Mouse (Mus musculus) T-helper 2 cell (primary cell): Measurements from ENCODE around the gene Pxmp4.

ENCODE experiments used
- in situ Hi-C: fragments of 300-600 bp; cut with MboI, MseI; formaldehyde crosslinking; loops from one replicate; pipeline ENCODE4 v1.15.1; 2025; ENCODE audit warnings: high pct_unique_total_duplicates

The Pxmp4 gene

DNA sequence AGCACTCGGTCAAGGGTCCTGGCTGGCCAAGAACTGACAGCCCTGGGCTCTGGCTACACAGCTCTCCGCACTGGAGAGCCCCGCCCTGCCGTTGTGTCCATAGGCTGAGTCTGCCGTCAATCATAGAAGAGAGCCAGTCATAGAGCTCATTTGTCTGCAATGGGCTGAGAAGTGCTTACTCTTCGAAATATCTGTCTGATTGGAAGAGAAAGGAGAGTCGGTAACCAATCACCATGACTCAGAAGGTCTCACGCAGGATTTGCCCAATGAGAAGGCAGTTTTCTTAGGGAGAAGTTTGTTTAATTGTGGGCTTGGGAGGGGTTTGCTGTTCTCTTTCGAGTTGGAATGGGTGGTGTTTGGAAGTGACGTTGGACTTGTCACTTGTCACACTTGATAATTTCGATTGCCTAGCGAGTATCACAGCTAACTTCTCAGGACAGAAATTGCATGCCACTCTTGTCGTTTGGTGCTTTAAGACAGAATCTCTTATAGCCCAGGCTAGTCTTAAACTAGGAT is at the start of gene Pxmp4:
Pxmp4 (minus strand) TSS at position 71 of the 516 bp plus-strand sequence.
- in situ Hi-C loops = no loop called here

DNA sequence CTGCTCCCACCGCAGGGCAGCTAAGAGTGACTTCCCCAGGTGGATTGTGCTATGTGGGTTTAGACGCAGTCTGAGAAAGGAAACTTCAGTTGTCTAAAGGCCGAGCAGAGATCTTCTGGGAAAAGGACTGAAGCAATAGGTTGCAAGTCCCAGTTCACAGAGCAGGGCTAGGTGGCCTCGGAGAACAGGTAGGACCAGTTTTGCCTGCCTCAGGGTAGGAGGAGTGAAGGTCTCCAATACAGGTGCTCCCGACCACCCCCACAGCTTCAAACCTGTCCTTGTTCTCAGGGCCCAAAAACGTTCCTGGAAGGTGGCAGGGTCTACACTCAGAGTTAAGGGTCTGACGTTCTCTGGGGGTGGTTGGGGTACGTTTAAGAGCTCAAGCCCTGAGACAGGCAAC is 47.9 kb upstream of the Pxmp4 start, which contains the start of gene Chmp4b:
Chmp4b (plus strand) TSS at position 343 of the 400 bp plus-strand sequence.
- in situ Hi-C loops = no loop called here

DNA sequence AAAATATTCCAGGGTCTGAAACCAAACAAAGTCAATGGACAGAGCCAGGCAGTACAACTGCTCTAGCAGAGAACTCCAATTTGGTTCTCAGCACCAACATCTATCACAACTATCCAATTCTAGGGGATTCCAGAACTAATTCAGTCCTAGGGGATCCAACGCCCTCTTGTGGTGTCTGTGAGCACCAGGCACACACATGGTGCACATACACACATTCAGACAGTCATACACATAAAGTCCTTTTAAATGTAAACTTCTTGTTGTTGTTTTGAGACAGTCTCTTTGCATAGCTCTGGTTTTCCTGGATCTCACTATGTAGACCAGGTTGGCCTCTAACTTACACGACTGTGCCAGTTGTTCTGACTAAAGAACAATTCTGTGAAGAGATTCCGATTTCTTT is 46.9 kb upstream of the Pxmp4 start:
- in situ Hi-C loops = no loop called here

DNA sequence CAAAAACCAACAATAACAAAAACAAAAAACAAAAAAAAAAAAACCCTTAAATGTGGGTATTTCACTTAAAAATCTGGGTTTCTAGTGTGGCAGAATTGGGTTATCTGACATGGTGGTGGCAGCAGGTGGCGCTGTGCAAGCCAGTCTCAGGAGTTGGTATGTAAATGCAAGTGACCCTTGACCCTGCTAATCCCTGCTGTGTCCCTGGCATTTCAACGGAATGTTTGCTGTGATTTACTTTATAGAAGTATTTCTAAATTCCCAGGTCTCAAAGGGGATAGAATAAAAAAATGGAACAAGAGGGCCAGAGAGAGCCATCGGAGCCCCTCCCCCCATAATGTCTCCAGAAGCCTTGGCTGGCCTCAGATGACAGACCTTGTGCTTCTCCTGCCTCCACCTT is 44.6 kb upstream of the Pxmp4 start:
- in situ Hi-C loops = no loop called here

DNA sequence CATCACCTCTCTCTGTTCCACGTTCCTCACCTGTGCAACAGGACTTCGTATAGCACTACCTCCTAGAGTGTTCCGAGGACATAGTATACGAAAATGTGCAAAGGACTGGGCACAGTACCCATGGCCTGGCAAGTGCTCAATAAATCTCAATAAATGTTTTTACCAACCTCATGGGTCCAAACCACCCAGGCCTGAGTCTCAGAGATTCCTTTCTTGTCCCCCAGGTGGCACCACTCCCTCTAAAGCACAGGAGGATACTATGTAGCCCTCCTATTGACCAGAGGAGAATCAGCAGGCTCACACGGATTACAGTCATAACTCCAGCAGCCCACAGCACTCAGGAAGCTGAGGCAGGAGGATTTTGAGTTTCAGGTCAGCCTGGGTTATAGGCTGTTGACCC is 43.1 kb upstream of the Pxmp4 start:
- in situ Hi-C loops = no loop called here

DNA sequence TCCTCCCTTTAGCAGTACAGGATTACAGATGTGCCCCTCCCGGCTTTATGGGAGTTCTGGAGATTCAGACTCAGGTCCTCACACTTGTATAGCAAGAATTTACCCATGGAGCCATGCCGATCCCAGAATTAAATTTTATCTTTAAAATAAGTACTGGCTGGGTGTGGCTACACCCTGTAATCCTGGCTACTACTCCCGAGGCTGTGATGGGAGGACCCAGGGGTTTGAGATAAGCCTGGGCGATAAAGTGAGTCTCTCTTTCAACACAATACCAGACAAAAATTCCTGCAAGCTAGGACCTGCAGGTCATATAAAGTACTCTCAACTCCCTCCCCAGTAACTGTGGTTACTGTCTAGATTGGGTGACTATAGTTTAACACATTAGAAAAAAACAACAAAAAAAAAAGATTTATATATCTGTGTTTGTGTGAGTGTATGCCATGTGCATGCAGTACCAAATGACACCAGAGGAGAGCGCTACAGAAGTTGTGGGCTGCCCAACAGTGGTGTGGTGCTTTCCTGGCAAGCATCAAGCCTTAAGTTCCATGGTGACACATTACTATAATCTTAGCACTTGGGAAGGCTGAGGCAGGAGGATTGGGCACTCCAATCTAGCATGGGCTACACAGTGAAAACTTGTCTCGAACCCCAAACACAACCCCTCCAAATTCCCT is 39.3 kb upstream of the Pxmp4 start:
- in situ Hi-C loops = no loop called here

DNA sequence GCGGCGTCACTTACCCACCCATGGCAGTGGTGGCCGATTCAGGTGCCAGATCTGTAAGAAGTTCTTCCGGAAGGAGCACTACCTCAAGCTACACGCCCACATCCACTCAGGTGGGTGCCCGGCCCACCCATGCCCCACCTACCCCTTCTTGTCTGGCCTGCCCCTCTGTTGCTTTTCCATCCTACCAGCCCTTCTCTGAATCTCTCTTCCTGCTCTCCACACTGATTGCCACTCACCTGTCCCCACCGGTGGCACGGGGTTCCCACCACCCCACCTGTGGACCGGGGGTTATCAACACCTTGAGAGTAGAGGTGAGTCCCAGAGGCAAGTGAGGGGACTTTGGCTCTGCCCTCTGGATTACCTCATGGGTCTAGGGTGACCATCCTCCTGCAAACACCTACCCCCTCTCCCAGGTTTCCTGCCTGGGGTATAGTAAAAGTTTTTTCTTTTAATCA is 38.5 kb upstream of the Pxmp4 start:
- in situ Hi-C loops = no loop called here

DNA sequence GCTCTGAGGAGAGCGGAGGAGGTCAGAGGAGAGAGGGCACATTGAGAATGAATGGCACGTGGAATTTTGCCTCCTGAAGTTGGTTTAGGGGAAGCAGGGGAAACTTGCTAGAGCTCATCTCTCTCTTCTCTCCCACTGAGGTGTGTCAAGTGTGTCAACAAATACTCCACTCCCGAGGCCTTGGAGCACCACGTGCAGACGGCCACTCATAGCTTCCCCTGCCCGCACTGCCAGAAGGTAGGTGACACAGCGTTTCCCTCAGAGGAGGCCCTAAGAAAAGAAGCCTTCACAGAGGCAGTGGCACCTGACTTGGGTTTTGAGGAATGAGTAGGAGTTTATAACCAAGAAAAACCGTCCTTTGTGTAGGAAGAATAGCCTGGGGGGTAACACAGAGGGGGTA is 37.7 kb upstream of the Pxmp4 start:
- in situ Hi-C loops = no loop called here

DNA sequence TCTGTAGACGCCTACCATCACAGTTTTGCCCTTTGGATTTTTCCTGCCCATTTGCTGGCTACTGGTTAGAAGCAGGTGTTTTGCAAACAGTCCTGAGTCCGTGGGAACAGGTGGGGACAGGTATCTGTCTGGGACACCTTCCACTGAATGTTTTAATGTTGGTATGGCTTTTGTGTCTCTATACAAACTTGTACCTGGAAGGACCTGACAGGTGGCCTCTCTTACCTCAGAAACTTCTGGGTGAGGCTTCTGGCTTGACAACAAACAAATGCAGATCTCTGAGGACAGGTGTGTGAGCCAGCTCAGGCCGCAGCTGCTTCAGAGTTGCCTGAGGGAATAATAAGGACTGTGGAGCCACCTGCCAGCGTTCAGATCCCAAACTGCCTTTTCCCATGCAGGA is 35.6 kb upstream of the Pxmp4 start:
- in situ Hi-C loops = no loop called here

DNA sequence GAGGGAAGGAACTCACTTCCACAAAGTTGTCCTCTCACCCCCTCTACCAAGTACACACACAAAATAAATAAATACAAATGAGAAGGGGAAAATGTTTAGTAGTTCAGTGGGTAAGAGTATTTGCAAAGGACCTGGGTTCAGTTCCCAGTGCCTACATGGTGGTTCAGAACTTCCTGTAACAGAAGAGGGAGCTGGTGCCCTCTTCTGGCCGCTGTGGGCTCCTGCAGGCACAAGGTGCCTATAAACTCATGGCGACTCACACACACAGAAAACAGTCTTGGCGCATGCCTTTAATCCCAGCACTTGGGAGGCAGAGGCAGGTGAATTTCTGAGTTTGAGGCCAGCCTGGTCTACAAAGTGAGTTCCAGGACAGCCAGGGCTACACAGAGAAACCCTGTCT is 35.0 kb upstream of the Pxmp4 start:
- in situ Hi-C loops = no loop called here

DNA sequence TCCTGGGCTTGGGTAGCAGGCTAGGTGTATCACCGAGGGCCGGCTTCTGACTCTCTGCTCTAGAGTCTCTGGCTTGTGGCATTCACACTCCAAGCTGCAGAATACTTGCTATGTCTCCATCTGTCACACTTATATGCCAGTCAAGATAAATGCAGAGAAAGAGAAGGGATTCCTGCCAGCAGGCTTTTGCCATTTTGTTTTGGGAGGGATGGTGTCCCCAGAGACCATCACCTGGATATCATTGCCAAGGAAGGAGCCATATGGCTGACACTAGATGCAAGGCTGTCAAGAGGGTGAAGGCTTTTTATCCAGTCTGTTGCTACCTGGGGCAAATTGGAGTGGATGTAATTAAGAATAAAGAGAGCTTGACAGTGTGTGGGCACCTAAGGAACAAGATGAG is 32.3 kb upstream of the Pxmp4 start:
- in situ Hi-C loops = no loop called here

DNA sequence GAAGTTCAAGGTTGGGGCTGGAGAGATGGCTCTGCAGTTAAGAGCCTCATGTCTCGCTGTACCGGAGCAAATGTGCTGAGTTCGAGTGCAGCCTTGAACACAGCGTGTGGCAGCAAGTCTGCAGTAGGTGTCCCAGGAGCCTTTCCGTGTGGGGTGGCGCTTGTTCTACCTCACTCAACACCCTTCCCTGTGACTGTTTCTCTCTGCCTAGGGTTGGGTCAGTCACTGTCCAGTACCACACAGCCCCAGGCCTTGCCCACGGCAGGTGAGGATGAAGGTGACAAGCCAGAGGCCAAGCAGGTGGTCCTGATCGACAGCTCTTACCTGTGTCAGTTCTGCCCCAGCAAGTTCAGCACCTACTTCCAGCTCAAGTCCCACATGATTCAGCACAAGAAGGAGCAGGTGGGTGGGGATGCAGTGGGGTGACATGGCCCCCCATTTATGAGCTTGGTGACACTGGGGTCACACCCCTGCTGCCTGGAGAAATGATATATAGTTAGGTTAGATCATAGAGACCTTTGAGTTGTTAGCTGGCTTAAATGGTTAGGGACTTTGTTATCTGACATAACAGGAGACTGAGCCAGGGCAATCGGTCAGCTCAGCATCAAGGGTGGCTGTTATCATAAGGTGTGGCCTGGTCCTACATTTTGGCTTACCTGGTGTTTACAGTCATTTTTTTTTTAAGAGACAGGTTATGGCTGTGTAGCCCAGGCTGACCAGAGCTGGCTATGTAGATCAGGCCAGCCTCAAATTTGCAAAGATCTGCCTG is 30.6 kb upstream of the Pxmp4 start:
- in situ Hi-C loops = no loop called here

DNA sequence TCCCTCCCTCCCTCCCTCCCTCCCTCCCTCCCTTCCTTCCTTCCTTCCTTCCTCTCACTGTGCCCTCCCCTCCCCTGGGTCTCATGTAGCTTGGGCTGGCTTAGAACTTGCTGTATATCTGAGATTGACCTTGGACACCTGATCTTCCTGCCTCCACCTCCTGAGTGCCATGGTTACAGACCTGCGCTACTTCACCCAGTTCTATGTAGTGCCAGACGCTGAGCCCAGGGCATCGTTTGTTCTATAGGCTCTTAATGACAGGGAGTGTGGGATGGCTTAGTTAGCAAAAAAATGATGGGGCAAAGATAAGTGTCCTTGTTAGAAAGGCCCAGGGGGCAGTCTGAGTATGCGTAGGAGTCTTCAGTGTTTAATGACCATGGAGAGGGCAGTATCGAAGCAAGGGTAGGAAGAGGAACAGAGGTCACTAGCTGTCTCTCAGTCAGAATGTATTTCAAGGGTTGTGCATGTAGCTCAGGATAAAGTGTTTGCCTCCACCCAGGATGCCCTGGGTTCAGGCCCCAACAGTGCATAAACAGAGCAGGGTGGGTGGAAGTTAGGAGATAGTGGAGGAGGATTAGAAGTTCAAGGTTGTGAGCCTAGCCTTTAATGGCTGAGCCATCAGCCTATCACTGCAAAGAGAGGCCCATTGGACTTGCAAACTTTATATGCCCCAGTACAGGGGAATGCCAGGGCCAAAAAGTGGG is 29.7 kb upstream of the Pxmp4 start:
- in situ Hi-C loops = no loop called here

DNA sequence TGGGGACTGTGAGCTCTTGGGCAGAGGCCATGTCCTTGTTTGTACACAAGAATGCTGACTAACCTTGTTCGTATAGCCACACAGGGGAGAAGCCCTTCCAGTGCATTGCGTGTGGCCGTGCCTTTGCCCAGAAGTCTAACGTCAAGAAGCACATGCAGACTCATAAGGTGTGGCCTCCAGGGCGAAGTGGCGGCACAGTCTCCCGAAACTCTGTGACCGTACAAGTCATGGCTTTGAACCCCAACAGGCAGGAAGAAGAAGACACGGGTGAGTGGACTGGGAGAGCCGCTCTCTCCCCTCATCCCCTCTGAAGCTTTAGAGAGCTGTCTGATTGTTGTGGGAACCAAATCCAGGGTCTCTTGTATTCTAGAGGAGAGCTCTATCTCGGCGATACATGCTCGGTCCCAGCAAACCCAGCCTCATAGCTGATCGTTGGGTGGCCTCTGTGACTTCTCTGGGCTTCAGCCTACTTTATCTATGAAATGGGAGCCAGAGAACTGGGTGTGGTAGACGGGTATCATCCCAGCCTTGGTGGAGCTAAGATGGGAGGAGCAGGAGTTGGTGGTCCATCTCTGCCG is 28.8 kb upstream of the Pxmp4 start:
- in situ Hi-C loops = no loop called here

DNA sequence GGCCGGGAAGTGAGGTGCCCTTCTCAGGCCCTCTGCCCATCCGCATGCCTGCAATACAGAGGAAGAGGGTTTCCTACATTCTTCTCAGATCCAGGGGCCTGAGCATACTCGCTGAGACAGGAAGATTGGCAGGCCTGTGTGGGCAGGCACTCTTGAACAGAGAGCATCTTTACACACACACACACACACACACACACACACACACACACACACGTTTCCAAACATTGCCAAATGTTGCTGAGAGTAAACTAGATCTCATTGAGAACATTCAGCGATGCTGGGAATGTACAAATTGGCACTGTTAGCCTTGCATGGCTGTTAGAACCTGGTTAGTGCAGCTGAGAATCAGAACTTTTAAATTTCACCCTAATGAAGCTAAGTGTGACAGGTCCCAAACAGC is 27.0 kb upstream of the Pxmp4 start:
- in situ Hi-C loops = no loop called here

DNA sequence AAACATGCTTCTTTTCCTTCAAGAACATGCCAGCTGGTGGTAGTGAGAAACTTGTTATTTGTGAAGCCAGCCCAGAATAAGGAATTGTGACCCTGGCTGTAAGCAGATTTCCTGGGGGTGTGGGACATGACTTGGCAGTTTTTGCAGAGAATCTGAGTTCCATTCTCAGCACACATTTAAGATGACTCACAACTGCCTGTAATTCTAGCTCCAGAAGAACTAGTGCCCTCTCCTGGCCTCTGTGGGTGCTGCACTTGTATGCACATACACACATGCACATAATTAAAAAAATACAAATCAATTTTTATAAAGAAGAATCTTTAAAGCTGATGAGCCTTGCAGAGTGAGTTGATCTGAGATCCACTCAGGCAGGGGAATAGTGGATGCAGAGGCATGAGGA is 20.6 kb upstream of the Pxmp4 start:
- in situ Hi-C loops = no loop called here

DNA sequence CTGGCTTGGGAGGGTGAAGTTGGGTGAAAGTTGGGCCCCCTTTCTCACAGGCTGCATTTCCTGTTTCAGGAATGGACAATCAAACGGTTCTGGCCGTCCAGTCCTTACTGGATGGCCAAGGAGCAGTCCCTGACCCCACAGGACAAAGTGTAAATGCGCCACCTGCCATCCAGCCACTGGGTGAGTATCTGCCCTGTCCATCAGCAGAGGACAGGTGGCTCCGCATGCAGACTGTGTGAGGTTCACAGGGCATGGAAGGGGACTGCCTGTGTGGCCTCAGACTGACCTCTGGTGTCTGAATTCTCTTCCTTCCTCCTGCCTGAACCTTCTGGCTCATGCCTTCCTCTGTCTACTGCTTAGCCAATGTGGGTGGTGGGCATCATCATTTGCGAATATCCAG is 18.2 kb upstream of the Pxmp4 start:
- in situ Hi-C loops = no loop called here

DNA sequence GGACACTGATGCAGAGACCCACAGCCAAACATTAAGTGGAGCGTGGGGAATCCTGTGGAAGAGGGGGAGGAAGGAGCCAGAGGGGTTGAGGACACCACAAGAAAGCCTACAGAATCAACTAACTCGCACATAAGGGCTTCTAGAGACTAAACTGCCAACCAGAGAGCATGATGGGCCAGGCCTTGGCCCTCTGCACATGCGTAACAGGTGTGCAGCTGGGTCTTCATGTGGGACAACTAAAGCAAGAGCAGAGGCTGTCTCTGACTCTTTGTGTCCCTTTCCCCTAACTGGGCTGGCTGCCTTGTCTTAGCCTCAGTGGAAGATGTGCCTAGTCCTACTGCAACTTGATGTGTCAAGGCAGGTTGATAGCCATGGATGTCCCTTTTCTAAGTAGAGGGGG is 13.6 kb upstream of the Pxmp4 start:
- in situ Hi-C loops = no loop called here

DNA sequence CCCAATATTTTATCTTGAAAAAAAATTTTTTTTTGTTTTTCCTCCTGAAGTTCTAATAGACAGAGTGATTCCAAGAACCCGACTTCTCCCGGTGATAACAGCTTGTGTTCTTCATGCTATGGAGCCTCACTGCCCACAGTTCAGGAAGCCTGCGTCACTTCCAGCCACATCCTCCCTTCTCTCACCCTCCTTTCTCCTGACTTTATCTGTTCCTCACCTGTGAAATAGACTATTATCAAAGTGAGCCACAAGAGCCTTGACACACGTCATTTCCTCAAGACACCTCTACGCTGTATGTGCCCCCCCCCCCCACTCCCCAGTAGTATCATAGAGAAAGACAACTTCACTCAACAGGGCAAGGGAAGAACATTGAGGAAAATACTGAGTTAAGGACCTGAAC is 12.2 kb upstream of the Pxmp4 start:
- in situ Hi-C loops = no loop called here

DNA sequence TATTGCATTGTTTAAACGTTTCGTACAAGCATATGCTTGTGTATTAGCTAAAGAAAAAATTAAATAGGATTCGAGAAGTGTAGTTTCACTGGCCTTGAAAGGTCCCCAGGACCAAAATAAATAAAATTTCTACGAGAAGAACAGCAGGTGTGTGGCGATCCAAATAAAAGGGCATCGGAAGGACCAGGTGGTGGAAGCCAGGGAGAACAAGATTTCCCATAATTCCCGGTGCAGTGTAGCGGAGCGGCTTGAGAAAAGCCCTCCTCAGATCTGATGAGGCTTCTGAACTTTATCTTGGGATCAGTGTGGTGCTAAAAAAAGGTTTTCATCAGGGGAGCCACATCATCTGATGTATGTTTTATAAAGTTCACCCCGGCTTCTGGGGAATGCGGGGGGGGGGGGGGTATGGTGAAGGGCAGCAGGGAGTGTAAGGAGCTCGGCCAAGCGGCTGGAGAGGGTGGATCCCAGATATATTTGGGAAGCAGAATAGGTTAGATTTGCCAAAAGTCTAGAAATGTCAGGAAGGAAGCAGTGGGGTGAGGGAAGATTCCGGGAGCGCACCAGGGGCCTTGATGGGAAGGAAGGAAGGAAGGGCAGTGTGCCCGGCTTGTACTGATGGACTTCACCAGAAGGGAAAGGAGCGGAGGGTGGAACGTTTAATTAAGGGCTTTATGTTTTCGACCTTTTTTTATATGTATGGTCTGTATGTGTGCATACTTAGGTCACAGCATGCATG is 11.5 kb upstream of the Pxmp4 start:
- in situ Hi-C loops = no loop called here
